Mouse (Mus musculus) naive thymus-derived CD4-positive, alpha-beta T cell, adult 2 months (primary cell): ENCODE results near the gene Pars2.

Source experiments
- DNase-seq: peaks from one replicate; pipeline ENCODE4 v3.0.0-alpha.2; 2011; ENCODE audit warnings: low read depth

Gene Pars2

GRCm38 (mm10) chr4:106650833-106651527, at the start of gene Pars2:
Gene Pars2, plus strand, starts transcription at chr4:106651069.
- peak; percentile 98 for DNase-seq

- no peak for DNase-seq
These were observed 44.0 kb upstream of the Pars2 start for GRCm38 (mm10) chr4:106606639-106607554.

- DNase-seq: no peak
These were observed 43.0 kb upstream of the Pars2 start for GRCm38 (mm10) chr4:106607905-106608304.

GRCm38 (mm10) chr4:106613105-106613504, 37.8 kb upstream of the Pars2 start:
- no peak for DNase-seq

- peak; percentile 16 for DNase-seq
These were observed 37.3 kb upstream of the Pars2 start for GRCm38 (mm10) chr4:106613560-106613959.

GRCm38 (mm10) chr4:106614180-106614797, 36.6 kb upstream of the Pars2 start:
- DNase-seq: peak; percentile 78

GRCm38 (mm10) chr4:106614881-106615280, 36.0 kb upstream of the Pars2 start:
- DNase-seq: peak; percentile 31

- peak; percentile 44 for DNase-seq
These were observed 35.2 kb upstream of the Pars2 start for GRCm38 (mm10) chr4:106615637-106616036.

GRCm38 (mm10) chr4:106617056-106617455, 33.8 kb upstream of the Pars2 start, which contains the start of gene Lexm:
Gene Lexm, minus strand, starts transcription at chr4:106617241.
- DNase-seq: no peak

GRCm38 (mm10) chr4:106618898-106619297, 32.0 kb upstream of the Pars2 start:
- no peak for DNase-seq

- DNase-seq: no peak
These were observed 29.4 kb upstream of the Pars2 start for GRCm38 (mm10) chr4:106621428-106621827.

GRCm38 (mm10) chr4:106622030-106622493, 28.8 kb upstream of the Pars2 start, which contains the start of gene Ttc22:
Gene Ttc22, plus strand, starts transcription at chr4:106622432.
- DNase-seq: no peak

GRCm38 (mm10) chr4:106622712-106623111, 28.2 kb upstream of the Pars2 start:
- DNase-seq: no peak

- DNase-seq: no peak
These were observed 26.6 kb upstream of the Pars2 start for GRCm38 (mm10) chr4:106624271-106624670.

GRCm38 (mm10) chr4:106627809-106628208, 23.1 kb upstream of the Pars2 start:
- DNase-seq: no peak

- DNase-seq: no peak
These were observed 22.1 kb upstream of the Pars2 start for GRCm38 (mm10) chr4:106628650-106629360.

GRCm38 (mm10) chr4:106629374-106629773, 21.5 kb upstream of the Pars2 start:
- no peak for DNase-seq

GRCm38 (mm10) chr4:106630333-106631220, 20.3 kb upstream of the Pars2 start:
- peak; percentile 76 for DNase-seq

GRCm38 (mm10) chr4:106632313-106632712, 18.6 kb upstream of the Pars2 start:
- DNase-seq: no peak

- no peak for DNase-seq
These were observed 17.4 kb upstream of the Pars2 start for GRCm38 (mm10) chr4:106633281-106634085.
